Mouse (Mus musculus): ENCODE results near the gene Stard5. TPM values are rescaled to one million over a fixed set of nuclear protein-coding genes. Genes with fewer than 3 reads are reported as not detected.

The Stard5 gene
- polyA plus RNA-seq, 1 experiment, result 17.6 TPM

GRCm38 (mm10) chr7:83643581-83643980 lies 11.8 kb downstream of the Stard5 start:
- H3K27ac ChIP-seq (ENCODE audit: insufficient read depth, low read length), result no peak overlapping the region
- 0 out of 2 replicates have a peak, but pooled peaks cover 4% of the 10 kb centered on the region for H3K4me1 ChIP-seq (ENCODE audit: control insufficient read depth, insufficient read depth, low read length)
- no peak overlapping the region for H3K4me3 ChIP-seq (ENCODE audit: insufficient read depth, low read length)
- TF ChIP-seq POLR2A (IDR thresholded peaks at IDR 0.05; ENCODE audit: low read depth, low read length) (no peak), CTCF (IDR thresholded peaks at IDR 0.05; ENCODE audit: borderline replicate concordance, insufficient read depth, low read length) (no peak)

DNA sequence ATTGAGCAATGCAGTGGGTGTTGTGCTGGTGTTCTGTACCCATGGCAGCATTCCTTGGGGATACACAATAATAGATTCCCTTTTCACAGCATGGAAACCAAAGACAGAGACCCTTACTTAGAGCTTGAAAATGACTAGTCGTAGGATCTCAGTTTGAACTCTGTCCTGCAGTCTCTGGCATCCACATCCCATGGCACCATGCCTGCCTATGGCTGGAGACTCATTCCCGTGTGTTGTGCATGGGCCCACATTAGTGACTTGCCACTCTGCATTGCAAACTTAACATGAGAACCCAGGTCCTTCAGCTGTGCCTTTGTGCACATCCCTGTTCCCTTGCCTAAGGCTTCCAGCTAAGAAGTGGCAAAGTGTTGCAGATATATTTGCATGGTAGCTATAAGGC lies 13.0 kb downstream of the Stard5 start:
- Histone ChIP-seq H3K4me3 (ENCODE audit: insufficient read depth, low read length) (no peak overlapping the region), H3K27ac (ENCODE audit: insufficient read depth, low read length) (no peak overlapping the region), H3K4me1 (ENCODE audit: control insufficient read depth, insufficient read depth, low read length) (0 out of 2 replicates have a peak, but pooled peaks cover 4% of the 10 kb centered on the region)
- TF ChIP-seq POLR2A (IDR thresholded peaks at IDR 0.05; ENCODE audit: low read depth, low read length) (no peak), CTCF (IDR thresholded peaks at IDR 0.05; ENCODE audit: borderline replicate concordance, insufficient read depth, low read length) (no peak)

DNA sequence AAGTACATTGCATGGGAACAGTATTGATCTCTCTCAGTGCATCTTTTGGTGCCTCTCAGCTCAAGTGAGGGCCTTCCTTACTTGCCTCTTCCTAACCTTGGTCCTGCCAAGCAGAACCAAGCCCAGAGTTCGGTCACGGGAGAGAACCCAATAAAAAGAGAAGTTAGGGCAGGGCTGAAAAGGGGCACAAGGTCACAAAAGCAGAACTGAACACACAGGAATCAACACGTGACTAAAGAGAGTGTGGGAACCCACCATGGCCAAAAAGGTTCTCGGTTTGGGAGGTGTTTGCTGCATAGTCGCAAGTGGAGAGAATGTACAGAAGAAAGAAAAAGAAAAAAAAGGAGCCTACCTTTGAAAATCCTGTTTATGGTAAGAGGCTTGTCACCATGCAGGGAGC lies 13.7 kb downstream of the Stard5 start:
- Histone ChIP-seq H3K27ac (ENCODE audit: insufficient read depth, low read length) (no peak overlapping the region), H3K4me1 (ENCODE audit: control insufficient read depth, insufficient read depth, low read length) (0 out of 2 replicates have a peak, but pooled peaks cover 4% of the 10 kb centered on the region), H3K4me3 (ENCODE audit: insufficient read depth, low read length) (no peak overlapping the region)
- no peak for TF ChIP-seq POLR2A (IDR thresholded peaks at IDR 0.05; ENCODE audit: low read depth, low read length)
- no peak for TF ChIP-seq CTCF (IDR thresholded peaks at IDR 0.05; ENCODE audit: borderline replicate concordance, insufficient read depth, low read length)

DNA sequence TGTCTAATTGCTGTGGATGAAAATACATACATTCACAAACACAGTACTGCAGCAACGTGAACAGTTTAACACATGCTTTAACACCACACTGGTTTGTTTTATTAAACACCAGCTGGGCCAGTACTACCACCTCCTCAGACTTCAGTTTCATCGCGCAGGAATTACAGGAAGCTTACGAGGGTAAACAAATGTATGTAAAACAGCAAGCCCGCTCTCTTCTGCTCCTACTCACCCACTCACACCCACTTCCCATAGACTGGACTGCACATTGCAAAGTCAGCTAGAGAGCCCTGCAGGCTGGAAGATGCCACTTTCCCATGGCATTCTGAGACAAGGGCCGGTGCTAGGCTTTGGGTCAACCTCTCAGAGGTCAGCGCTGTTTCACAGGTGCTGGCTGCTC lies 17.0 kb downstream of the Stard5 start:
- Histone ChIP-seq H3K4me1 (ENCODE audit: control insufficient read depth, insufficient read depth, low read length) (no peaks in the 10 kb centered on the region), H3K4me3 (ENCODE audit: insufficient read depth, low read length) (no peak overlapping the region), H3K27ac (ENCODE audit: insufficient read depth, low read length) (no peak overlapping the region)
- TF ChIP-seq POLR2A (IDR thresholded peaks at IDR 0.05; ENCODE audit: low read depth, low read length) (no peak), CTCF (IDR thresholded peaks at IDR 0.05; ENCODE audit: borderline replicate concordance, insufficient read depth, low read length) (no peak)

DNA sequence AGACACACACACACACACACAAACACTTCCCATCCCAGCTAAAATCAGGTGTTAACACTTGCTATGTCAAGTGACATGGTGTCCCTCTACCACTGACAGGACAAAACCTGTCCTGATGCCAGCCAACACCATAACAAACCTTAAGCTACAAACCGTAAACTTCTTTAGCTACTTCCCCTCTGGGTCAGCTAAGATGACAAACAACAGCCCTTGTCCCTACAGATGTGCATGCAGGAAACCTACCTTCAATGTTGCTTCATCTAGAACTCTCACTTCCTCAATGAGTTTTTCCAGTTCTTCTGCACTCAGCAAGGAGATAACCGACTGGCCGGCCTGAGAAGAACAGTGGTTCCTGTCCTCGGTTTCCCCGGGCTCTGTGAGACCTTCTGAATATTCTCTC lies 18.9 kb downstream of the Stard5 start:
- Histone ChIP-seq H3K4me3 (ENCODE audit: insufficient read depth, low read length) (no peak overlapping the region), H3K27ac (ENCODE audit: insufficient read depth, low read length) (no peak overlapping the region), H3K4me1 (ENCODE audit: control insufficient read depth, insufficient read depth, low read length) (no peaks in the 10 kb centered on the region)
- no peak for TF ChIP-seq POLR2A (IDR thresholded peaks at IDR 0.05; ENCODE audit: low read depth, low read length)
- TF ChIP-seq CTCF (IDR thresholded peaks at IDR 0.05; ENCODE audit: borderline replicate concordance, insufficient read depth, low read length), result no peak

DNA sequence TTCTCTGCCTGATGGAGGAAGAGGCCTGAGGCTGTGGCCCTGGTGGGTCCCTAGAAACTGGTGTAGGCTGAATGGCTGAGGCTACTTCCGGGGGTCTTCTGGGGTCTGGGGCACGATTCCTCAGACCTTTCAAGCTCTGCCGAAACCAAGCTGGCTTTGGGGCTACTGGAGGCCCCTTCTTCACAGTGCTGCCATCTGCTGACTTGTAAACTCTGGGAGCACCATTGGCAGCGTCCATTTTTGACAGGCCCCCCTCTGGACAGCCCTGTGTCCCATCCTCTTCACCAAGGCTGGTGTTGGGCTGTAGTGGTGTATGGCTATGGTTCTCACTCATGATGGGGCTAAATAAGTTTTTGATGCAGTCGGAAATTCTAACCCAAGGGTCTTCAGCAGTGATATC lies 20.7 kb downstream of the Stard5 start:
- no peak overlapping the region for H3K27ac ChIP-seq (ENCODE audit: insufficient read depth, low read length)
- no peaks in the 10 kb centered on the region for H3K4me1 ChIP-seq (ENCODE audit: control insufficient read depth, insufficient read depth, low read length)
- H3K4me3 ChIP-seq (ENCODE audit: insufficient read depth, low read length), result no peak overlapping the region
- no peak for TF ChIP-seq POLR2A (IDR thresholded peaks at IDR 0.05; ENCODE audit: low read depth, low read length)
- no peak for TF ChIP-seq CTCF (IDR thresholded peaks at IDR 0.05; ENCODE audit: borderline replicate concordance, insufficient read depth, low read length)

- H3K27ac ChIP-seq (ENCODE audit: insufficient read depth, low read length), result no peak overlapping the region
- TF ChIP-seq POLR2A (IDR thresholded peaks at IDR 0.05; ENCODE audit: low read depth, low read length) (no peak), CTCF (IDR thresholded peaks at IDR 0.05; ENCODE audit: borderline replicate concordance, insufficient read depth, low read length) (no peak)
- no peaks in the 10 kb centered on the region for H3K4me1 ChIP-seq (ENCODE audit: control insufficient read depth, insufficient read depth, low read length)
- H3K4me3 ChIP-seq (ENCODE audit: insufficient read depth, low read length), result no peak overlapping the region
Observed at GRCm38 (mm10) chr7:83653605-83654051, 21.9 kb downstream of the Stard5 start.

DNA sequence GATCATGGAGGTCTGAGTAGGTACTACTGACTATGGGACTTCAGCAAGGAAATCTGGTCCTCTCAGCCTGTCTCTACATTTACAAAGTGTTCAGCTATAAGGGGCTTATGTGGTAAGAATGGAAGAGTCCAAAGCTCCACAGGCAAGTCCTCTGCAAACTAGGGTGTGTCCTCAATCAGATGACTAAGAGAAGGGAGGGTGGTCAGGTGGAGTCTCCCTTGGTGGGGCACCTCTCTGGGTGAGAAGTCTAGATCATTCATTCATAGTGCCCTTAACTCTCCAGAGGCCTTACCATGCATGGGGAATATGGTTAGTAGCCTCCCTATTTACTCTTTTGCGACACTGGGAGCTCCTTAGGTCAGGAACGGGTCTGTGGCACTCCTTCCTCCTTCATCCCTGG lies 22.4 kb downstream of the Stard5 start:
- no peak overlapping the region for H3K4me3 ChIP-seq (ENCODE audit: insufficient read depth, low read length)
- TF ChIP-seq CTCF (IDR thresholded peaks at IDR 0.05; ENCODE audit: borderline replicate concordance, insufficient read depth, low read length), result no peak
- TF ChIP-seq POLR2A (IDR thresholded peaks at IDR 0.05; ENCODE audit: low read depth, low read length), result no peak
- H3K27ac ChIP-seq (ENCODE audit: insufficient read depth, low read length), result no peak overlapping the region
- no peaks in the 10 kb centered on the region for H3K4me1 ChIP-seq (ENCODE audit: control insufficient read depth, insufficient read depth, low read length)

DNA sequence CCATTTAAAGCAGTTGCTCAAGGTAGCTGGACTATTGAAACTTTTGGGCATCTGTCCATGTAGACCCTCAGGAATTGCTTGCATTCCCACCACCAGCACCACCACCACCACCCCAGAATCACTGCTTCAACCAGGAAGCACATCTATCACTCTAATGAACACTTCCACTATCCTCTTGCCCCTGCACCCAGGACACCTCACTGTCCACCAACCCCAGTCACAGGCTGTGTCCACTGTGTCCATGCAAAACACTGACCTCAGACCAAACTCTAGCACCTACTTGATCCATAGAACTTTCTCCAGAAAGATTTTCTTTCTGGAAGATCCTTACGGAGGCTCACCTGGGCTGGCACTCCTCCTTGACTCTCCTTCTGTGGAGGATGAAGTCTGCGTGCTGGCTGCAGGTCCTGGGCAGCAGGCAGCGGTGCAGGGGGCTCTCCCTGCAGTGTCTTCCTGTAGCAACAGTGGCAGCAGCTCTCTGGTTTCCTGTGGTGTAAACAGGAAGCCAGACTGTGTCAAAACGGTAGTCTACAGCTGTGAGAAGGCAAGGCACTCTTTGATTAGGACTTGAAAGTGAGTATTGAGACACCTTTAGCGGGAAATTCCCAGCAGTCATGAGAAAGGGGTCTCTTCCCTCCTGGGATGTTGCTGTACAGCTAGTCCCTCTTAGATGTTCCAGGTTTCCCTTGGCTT lies 23.3 kb downstream of the Stard5 start:
- no peaks in the 10 kb centered on the region for H3K4me1 ChIP-seq (ENCODE audit: control insufficient read depth, insufficient read depth, low read length)
- no peak overlapping the region for H3K27ac ChIP-seq (ENCODE audit: insufficient read depth, low read length)
- H3K4me3 ChIP-seq (ENCODE audit: insufficient read depth, low read length), result no peak overlapping the region
- TF ChIP-seq CTCF (IDR thresholded peaks at IDR 0.05; ENCODE audit: borderline replicate concordance, insufficient read depth, low read length), result no peak
- TF ChIP-seq POLR2A (IDR thresholded peaks at IDR 0.05; ENCODE audit: low read depth, low read length), result no peak

GRCm38 (mm10) chr7:83658716-83659115 lies 27.0 kb downstream of the Stard5 start:
- Histone ChIP-seq H3K4me3 (ENCODE audit: insufficient read depth, low read length) (no peak overlapping the region), H3K4me1 (ENCODE audit: control insufficient read depth, insufficient read depth, low read length) (no peaks in the 10 kb centered on the region), H3K27ac (ENCODE audit: insufficient read depth, low read length) (no peak overlapping the region)
- no peak for TF ChIP-seq CTCF (IDR thresholded peaks at IDR 0.05; ENCODE audit: borderline replicate concordance, insufficient read depth, low read length)
- TF ChIP-seq POLR2A (IDR thresholded peaks at IDR 0.05; ENCODE audit: low read depth, low read length), result no peak

All from embryonic fibroblast, embryonic 13.5 days (primary cell).